Mouse (Mus musculus): Measurements from ENCODE around the gene Stub1. TPM values are rescaled to one million over a fixed set of nuclear protein-coding genes. Genes with fewer than 3 reads are reported as not detected.

The Stub1 gene
- polyA plus RNA-seq, 1 experiment = 81.1 TPM

DNA sequence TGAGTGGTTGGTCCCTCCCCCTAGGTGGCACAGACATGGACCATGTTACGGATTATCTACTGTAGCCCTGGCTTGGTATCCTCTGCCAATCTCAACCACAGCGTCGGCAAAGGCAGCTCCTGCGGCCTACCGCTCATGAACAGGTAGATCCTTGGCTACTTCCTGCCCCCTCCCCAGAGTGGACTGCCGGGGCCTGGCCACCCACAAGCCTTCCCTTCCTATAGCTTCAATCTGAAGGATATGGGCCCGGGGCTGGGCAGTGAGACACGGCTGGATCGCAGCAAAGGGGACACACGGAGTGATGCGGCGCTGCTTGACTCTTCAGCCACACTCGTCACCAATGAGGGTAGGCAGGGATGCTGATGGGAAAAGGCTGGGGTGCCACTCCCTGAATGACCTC is 6.2 kb downstream of the Stub1 start:
- no peaks in the 10 kb centered on the region; the same call in 1 of the 2 replicates for H3K36me3 ChIP-seq (ENCODE audit: control insufficient read depth, insufficient read depth, low read length)
- H3K4me3 ChIP-seq (ENCODE audit: control insufficient read depth, low read depth, low read length) = peak overlapping the region; percentile 54
- H3K27me3 ChIP-seq (ENCODE audit: control insufficient read depth, insufficient read depth, low read length) = no peaks in the 10 kb centered on the region
- H3K27ac ChIP-seq (ENCODE audit: control insufficient read depth, insufficient read depth, low read depth, low read length) = no peak overlapping the region
- H3K4me1 ChIP-seq (ENCODE audit: control insufficient read depth, insufficient read depth, low read length) = peaks cover 32% of the 10 kb centered on the region
- no peak for TF ChIP-seq POLR2A (IDR thresholded peaks at IDR 0.05; ENCODE audit: control insufficient read depth, low read depth, low read length)
- TF ChIP-seq CTCF (IDR thresholded peaks at IDR 0.05; ENCODE audit: control insufficient read depth, insufficient read depth, insufficient replicate concordance, low read depth, low read length) = no peak

DNA sequence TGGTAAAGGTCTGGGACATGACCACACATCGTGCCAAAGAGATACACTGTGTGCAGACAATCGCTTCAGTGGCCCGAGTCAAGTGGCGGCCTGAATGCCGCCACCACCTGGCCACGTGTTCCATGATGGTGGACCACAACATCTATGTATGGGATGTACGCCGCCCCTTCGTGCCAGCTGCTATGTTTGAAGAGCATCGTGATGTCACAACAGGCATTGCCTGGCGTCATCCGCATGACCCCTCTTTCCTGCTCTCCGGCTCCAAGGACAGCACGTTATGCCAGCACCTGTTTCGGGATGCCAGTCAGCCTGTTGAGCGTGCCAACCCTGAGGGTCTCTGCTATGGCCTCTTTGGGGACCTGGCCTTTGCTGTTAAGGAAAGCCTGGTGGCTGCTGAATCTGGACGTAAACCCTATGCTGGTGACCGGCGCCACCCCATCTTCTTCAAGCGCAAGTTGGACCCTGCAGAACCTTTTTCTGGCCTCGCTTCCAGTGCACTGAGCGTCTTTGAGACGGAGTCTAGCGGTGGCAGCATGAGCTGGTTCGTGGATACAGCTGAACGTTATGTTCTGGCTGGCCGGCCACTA is 7.1 kb downstream of the Stub1 start:
- Histone ChIP-seq H3K4me3 (ENCODE audit: control insufficient read depth, low read depth, low read length) (no peak overlapping the region), H3K27ac (ENCODE audit: control insufficient read depth, insufficient read depth, low read depth, low read length) (no peak overlapping the region), H3K27me3 (ENCODE audit: control insufficient read depth, insufficient read depth, low read length) (no peaks in the 10 kb centered on the region), H3K4me1 (ENCODE audit: control insufficient read depth, insufficient read depth, low read length) (peaks cover 25% of the 10 kb centered on the region), H3K36me3 (ENCODE audit: control insufficient read depth, insufficient read depth, low read length) (no peaks in the 10 kb centered on the region; the same call in 1 of the 2 replicates)
- TF ChIP-seq CTCF (IDR thresholded peaks at IDR 0.05; ENCODE audit: control insufficient read depth, insufficient read depth, insufficient replicate concordance, low read depth, low read length) (no peak), POLR2A (IDR thresholded peaks at IDR 0.05; ENCODE audit: control insufficient read depth, low read depth, low read length) (no peak)

DNA sequence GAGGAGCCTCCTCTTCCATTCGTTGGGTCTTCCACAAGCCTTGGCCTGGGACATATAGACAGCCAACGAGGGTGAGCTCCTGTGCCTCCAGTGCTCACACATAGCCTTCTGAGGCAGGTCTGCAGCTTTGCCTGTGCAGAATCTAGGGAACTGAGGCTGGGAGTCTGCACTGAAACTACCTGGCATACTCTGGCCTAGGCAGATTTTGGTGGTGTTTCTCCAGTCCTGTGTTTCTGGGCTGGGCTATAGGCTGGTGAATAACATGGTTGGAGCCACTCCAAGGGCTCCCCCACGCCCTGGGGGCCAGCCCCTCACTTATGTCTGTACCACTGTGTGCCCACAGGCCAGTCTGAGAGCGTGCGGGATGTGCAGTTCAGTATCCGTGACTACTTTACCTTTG is 7.9 kb downstream of the Stub1 start:
- Histone ChIP-seq H3K36me3 (ENCODE audit: control insufficient read depth, insufficient read depth, low read length) (no peaks in the 10 kb centered on the region; the same call in 1 of the 2 replicates), H3K4me1 (ENCODE audit: control insufficient read depth, insufficient read depth, low read length) (peaks cover 25% of the 10 kb centered on the region), H3K27ac (ENCODE audit: control insufficient read depth, insufficient read depth, low read depth, low read length) (no peak overlapping the region), H3K4me3 (ENCODE audit: control insufficient read depth, low read depth, low read length) (no peak overlapping the region), H3K27me3 (ENCODE audit: control insufficient read depth, insufficient read depth, low read length) (no peaks in the 10 kb centered on the region)
- no peak for TF ChIP-seq POLR2A (IDR thresholded peaks at IDR 0.05; ENCODE audit: control insufficient read depth, low read depth, low read length)
- no peak for TF ChIP-seq CTCF (IDR thresholded peaks at IDR 0.05; ENCODE audit: control insufficient read depth, insufficient read depth, insufficient replicate concordance, low read depth, low read length)

DNA sequence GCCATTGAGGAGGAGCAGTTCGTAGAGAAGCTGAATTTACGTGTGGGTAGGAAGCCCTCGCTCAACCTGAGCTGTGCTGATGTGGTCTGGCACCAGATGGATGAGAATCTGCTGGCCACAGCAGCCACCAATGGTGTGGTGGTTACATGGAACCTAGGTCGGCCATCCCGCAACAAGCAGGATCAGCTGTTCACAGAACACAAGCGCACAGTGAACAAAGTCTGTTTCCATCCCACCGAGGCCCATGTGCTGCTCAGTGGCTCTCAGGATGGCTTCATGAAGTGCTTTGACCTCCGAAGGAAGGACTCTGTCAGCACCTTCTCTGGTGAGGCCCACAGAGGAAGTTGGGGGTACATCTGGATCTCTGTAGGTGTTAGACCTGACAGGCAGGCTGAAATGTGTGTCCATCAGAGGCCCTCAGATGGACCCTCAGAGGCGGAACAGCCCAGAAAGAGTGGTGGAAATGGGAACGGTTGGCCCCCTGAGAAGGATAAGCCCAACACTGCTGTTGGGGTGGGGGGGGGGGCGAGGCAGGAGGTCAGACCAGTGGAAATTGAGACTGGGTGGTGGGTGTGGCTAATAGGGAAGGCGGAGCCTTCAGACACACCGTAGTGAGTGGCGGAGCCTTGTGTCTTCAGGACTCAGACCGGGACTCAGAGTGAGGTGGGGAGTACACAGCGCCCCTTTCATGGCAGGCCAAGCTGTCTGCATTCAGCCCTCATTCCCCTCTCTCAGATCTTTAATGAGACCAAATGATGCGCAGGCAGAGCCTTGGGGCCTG is 8.7 kb downstream of the Stub1 start:
- Histone ChIP-seq H3K27ac (ENCODE audit: control insufficient read depth, insufficient read depth, low read depth, low read length) (no peak overlapping the region), H3K36me3 (ENCODE audit: control insufficient read depth, insufficient read depth, low read length) (no peaks in the 10 kb centered on the region; the same call in 1 of the 2 replicates), H3K4me1 (ENCODE audit: control insufficient read depth, insufficient read depth, low read length) (peaks cover 28% of the 10 kb centered on the region), H3K4me3 (ENCODE audit: control insufficient read depth, low read depth, low read length) (peak overlapping the region; percentile 87), H3K27me3 (ENCODE audit: control insufficient read depth, insufficient read depth, low read length) (no peaks in the 10 kb centered on the region)
- TF ChIP-seq CTCF (IDR thresholded peaks at IDR 0.05; ENCODE audit: control insufficient read depth, insufficient read depth, insufficient replicate concordance, low read depth, low read length) (no peak), POLR2A (IDR thresholded peaks at IDR 0.05; ENCODE audit: control insufficient read depth, low read depth, low read length) (no peak)

DNA sequence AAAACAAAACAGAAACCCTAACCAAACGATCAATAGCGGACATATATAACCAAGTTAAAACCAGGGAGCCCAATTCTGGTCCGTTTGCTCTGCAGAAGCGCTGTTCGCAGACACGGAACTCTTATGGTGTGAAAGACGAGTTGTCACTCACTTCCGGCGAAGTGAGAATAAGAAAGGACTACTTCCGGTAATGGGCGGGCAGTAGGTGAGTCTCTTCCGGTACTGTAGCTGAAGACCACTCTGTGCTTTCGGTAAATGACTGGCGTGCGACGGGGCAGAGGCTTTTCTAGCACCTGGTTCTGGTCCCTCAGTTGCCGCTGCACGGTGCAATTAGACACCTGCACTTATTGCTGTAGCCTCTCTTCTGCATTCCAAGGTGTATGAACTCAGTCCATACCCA is 9.8 kb downstream of the Stub1 start, which contains the start of gene Wdr24:
Wdr24 (plus strand) TSS at position 176 of the 400 bp plus-strand sequence.
- no peaks in the 10 kb centered on the region for H3K27me3 ChIP-seq (ENCODE audit: control insufficient read depth, insufficient read depth, low read length)
- peak within 1 kb of the TSS; percentile 37 for H3K27ac ChIP-seq (ENCODE audit: control insufficient read depth, insufficient read depth, low read depth, low read length)
- peaks cover 26% of the 10 kb centered on the region for H3K4me1 ChIP-seq (ENCODE audit: control insufficient read depth, insufficient read depth, low read length)
- TF ChIP-seq POLR2A (IDR thresholded peaks at IDR 0.05; ENCODE audit: control insufficient read depth, low read depth, low read length) (peak; percentile 59), CTCF (IDR thresholded peaks at IDR 0.05; ENCODE audit: control insufficient read depth, insufficient read depth, insufficient replicate concordance, low read depth, low read length) (no peak)
- no peaks in the 10 kb centered on the region; the same call in 1 of the 2 replicates for H3K36me3 ChIP-seq (ENCODE audit: control insufficient read depth, insufficient read depth, low read length)
- peak within 1 kb of the TSS; percentile 87 for H3K4me3 ChIP-seq (ENCODE audit: control insufficient read depth, low read depth, low read length)

DNA sequence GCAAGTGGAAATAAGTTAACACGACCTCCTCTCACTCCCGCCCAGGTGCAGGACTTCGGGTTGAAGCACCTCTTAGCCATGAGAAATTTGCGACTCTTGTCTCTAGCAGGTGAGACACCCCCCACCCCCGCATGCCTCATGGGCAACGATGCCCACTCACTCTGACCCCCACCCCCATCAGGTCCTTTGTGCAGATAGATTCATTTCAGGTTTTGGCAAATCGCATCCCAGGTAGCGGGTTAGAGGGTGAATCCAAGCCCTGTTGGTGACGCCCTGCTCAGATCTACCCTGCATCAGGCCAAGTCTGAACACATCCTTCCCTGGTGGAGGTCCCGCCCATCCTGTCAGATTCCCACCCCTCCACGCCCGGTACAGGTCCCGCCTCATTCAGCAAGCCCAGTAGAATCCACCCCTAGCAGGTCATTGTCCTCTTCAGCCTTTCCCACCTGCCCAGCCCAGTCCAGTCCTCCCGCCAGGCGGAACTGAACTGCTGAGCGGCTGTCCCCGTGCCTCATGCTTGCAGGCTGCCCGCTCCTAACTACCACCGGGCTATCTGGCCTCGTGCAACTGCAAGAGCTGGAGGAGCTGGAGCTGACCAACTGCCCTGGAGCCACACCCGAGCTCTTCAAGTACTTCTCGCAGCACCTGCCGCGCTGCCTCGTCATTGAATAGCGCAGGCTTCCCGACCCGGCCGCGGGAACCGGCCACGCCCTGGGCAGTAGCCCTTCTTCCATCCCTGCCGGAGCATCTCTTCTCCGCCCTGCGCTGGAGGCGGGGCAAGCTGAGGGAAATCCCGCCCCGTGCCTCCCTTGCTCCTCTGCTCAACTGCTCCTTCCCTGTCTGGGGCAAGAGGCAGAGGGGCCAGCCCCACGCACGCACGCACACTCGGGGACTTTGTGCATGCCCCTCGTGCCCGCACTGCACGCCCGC is 14.1 kb downstream of the Stub1 start:
- Histone ChIP-seq H3K4me1 (ENCODE audit: control insufficient read depth, insufficient read depth, low read length) (peaks cover 20% of the 10 kb centered on the region), H3K36me3 (ENCODE audit: control insufficient read depth, insufficient read depth, low read length) (no peaks in the 10 kb centered on the region), H3K27me3 (ENCODE audit: control insufficient read depth, insufficient read depth, low read length) (no peaks in the 10 kb centered on the region), H3K4me3 (ENCODE audit: control insufficient read depth, low read depth, low read length) (peak overlapping the region; percentile 36), H3K27ac (ENCODE audit: control insufficient read depth, insufficient read depth, low read depth, low read length) (no peak overlapping the region)
- no peak for TF ChIP-seq CTCF (IDR thresholded peaks at IDR 0.05; ENCODE audit: control insufficient read depth, insufficient read depth, insufficient replicate concordance, low read depth, low read length)
- no peak for TF ChIP-seq POLR2A (IDR thresholded peaks at IDR 0.05; ENCODE audit: control insufficient read depth, low read depth, low read length)

Data from testis, adult 2 months (tissue).